Mouse (Mus musculus): Measurements from ENCODE around the gene Srgap3. TPM values are rescaled to one million over a fixed set of nuclear protein-coding genes. Genes with fewer than 3 reads are reported as not detected.
A peak's percentile ranks its signal among the peaks of the same experiment; 100 is the strongest.

Gene Srgap3
- polyA plus RNA-seq, 1 experiment from 2014 or later = 0.50 TPM

DNA sequence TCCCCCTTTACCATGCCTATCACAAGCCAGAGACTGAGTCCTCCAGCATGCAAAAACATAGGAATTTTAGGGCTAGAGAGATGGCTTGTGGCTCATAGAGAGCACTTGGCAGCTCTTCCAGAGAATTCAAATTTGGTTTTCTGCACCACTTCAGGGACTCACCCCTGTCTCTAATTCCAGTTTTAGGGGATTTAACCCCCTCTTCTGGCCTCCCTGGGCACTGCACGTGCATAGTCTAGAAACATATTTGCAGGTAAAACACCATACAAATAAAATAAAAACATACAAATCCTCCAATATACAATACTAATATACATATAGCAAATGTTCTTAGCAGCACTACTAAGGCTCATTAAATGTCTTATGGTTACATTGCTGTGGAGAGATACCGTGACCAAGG is 4.2 kb upstream of the Srgap3 start:
- peak; percentile 15; the same call in 1 of the 2 replicates for TF ChIP-seq CTCF (IDR thresholded peaks at IDR 0.05; ENCODE audit: low read depth)
- no peaks in the 10 kb centered on the region for H3K36me3 ChIP-seq (ENCODE audit: control insufficient read depth, insufficient read depth)
- no peaks in the 10 kb centered on the region; the same call in 1 of the 2 replicates for H3K4me1 ChIP-seq (replicated peaks; ENCODE audit: control insufficient read depth, insufficient read depth, low read length)
- H3K4me3 ChIP-seq (ENCODE audit: low read depth, low read length) = no peak overlapping the region
- no peak overlapping the region for H3K4me2 ChIP-seq (replicated peaks; ENCODE audit: low read depth)
- H3K9ac ChIP-seq (ENCODE audit: low read depth, low read length) = no peak overlapping the region
- 86% methylated on average over 2 of the region's 2 CpGs for WGBS
- ATAC-seq = no peak
- H3K27me3 ChIP-seq (replicated peaks; ENCODE audit: control insufficient read depth, insufficient read depth, low read length) = no peaks in the 10 kb centered on the region
- H3K27ac ChIP-seq (ENCODE audit: low read depth, low read length) = no peak overlapping the region
- H3K9me3 ChIP-seq (ENCODE audit: control insufficient read depth) = no peaks in the 10 kb centered on the region

- WGBS = 23% methylated on average over 8 of the region's 8 CpGs
- TF ChIP-seq CTCF (IDR thresholded peaks at IDR 0.05; ENCODE audit: low read depth) = no peak
- Histone ChIP-seq H3K4me3 (ENCODE audit: low read depth, low read length) (no peak overlapping the region), H3K4me2 (replicated peaks; ENCODE audit: low read depth) (no peak overlapping the region), H3K9ac (ENCODE audit: low read depth, low read length) (no peak overlapping the region), H3K36me3 (ENCODE audit: control insufficient read depth, insufficient read depth) (no peaks in the 10 kb centered on the region), H3K4me1 (replicated peaks; ENCODE audit: control insufficient read depth, insufficient read depth, low read length) (no peaks in the 10 kb centered on the region; the same call in 1 of the 2 replicates), H3K27me3 (replicated peaks; ENCODE audit: control insufficient read depth, insufficient read depth, low read length) (no peaks in the 10 kb centered on the region), H3K27ac (ENCODE audit: low read depth, low read length) (no peak overlapping the region; the same call in 1 of the 2 replicates), H3K9me3 (ENCODE audit: control insufficient read depth) (no peaks in the 10 kb centered on the region)
- no peak for ATAC-seq
Observed at GRCm38 (mm10) chr6:112950205-112951110, 3.4 kb upstream of the Srgap3 start.

GRCm38 (mm10) chr6:112949220-112949619 is 2.2 kb upstream of the Srgap3 start:
- Histone ChIP-seq H3K4me1 (replicated peaks; ENCODE audit: control insufficient read depth, insufficient read depth, low read length) (no peaks in the 10 kb centered on the region; the same call in 1 of the 2 replicates), H3K27ac (ENCODE audit: low read depth, low read length) (no peak overlapping the region), H3K36me3 (ENCODE audit: control insufficient read depth, insufficient read depth) (no peaks in the 10 kb centered on the region), H3K9ac (ENCODE audit: low read depth, low read length) (no peak overlapping the region), H3K4me2 (replicated peaks; ENCODE audit: low read depth) (no peak overlapping the region), H3K9me3 (ENCODE audit: control insufficient read depth) (no peaks in the 10 kb centered on the region), H3K4me3 (ENCODE audit: low read depth, low read length) (no peak overlapping the region), H3K27me3 (replicated peaks; ENCODE audit: control insufficient read depth, insufficient read depth, low read length) (no peaks in the 10 kb centered on the region)
- WGBS = 82% methylated on average over 2 of the region's 2 CpGs
- ATAC-seq = no peak
- TF ChIP-seq CTCF (IDR thresholded peaks at IDR 0.05; ENCODE audit: low read depth) = no peak

DNA sequence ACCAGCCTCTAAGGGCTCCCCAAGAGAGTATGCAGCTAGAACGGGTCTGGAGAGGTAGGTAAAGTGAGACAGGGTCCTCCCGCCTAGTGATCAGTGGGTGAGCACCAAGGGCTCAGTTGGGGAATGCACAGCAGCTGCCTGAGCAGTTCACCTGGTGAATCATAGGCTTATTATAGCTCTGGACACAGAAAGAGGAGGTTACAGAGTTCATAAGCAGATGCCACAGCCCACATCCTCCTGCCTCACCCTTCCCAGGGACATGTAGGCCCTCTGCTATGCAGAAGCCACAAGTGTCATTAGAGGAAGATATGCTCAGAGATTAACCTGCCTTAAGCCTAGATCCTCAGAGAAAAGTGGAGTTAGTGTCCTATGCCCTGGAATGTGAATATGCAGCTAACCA is 1.4 kb upstream of the Srgap3 start:
- Histone ChIP-seq H3K4me1 (replicated peaks; ENCODE audit: control insufficient read depth, insufficient read depth, low read length) (no peaks in the 10 kb centered on the region; the same call in 1 of the 2 replicates), H3K4me2 (replicated peaks; ENCODE audit: low read depth) (no peak overlapping the region), H3K27ac (ENCODE audit: low read depth, low read length) (no peak overlapping the region), H3K9me3 (ENCODE audit: control insufficient read depth) (no peaks in the 10 kb centered on the region), H3K4me3 (ENCODE audit: low read depth, low read length) (no peak overlapping the region), H3K9ac (ENCODE audit: low read depth, low read length) (no peak overlapping the region), H3K36me3 (ENCODE audit: control insufficient read depth, insufficient read depth) (no peaks in the 10 kb centered on the region), H3K27me3 (replicated peaks; ENCODE audit: control insufficient read depth, insufficient read depth, low read length) (no peaks in the 10 kb centered on the region)
- TF ChIP-seq CTCF (IDR thresholded peaks at IDR 0.05; ENCODE audit: low read depth) = no peak
- 77% methylated on average over 2 of the region's 2 CpGs for WGBS
- no peak; the same call in 1 of the 2 replicates for ATAC-seq

DNA sequence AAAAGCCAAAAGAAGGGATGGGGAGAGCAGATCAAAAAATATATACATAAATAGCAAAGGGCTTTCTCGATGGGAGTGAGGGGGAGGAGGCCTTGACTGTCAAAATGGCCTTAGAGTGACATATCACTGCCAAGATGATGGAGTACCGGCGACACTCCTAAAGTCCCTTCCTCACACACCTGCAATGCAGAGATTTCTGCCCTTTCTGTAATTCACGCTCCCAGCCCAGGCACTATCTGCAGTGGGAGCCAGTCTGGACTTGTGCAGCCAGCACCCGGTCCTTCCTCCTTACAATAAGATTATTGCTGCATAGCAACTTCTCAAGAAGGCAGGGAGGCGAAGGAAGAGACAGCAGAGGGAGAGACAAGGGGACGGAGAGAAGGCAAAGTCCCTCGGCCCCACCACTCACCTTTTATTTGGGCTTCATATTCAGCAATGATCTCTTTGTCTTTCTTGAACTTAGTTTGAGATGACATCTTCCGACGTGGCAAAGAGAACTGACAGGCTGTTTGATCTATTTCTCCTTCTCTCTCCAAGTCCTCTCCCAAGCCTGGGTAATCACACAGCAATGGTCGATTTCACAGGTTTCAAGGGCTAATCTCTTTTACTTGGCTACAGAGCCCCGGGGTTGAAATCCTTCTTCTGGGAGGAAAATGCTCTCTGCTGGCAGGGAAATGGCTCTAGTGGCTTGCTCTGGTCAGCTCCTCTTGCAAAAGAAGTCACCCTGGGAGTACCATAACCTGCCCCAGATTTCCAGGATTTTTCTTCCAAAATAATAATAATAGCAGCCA is 850 bp downstream of the Srgap3 start:
- ATAC-seq = no peak
- no peaks in the 10 kb centered on the region for H3K36me3 ChIP-seq (ENCODE audit: control insufficient read depth, insufficient read depth)
- peak overlapping the region; percentile 75 for H3K4me2 ChIP-seq (replicated peaks; ENCODE audit: low read depth)
- H3K4me1 ChIP-seq (replicated peaks; ENCODE audit: control insufficient read depth, insufficient read depth, low read length) = no peaks in the 10 kb centered on the region; the same call in 1 of the 2 replicates
- no peak overlapping the region for H3K27ac ChIP-seq (ENCODE audit: low read depth, low read length)
- no peaks in the 10 kb centered on the region for H3K9me3 ChIP-seq (ENCODE audit: control insufficient read depth)
- peak overlapping the region; percentile 53 for H3K4me3 ChIP-seq (ENCODE audit: low read depth, low read length)
- no peak overlapping the region; the same call in 1 of the 2 replicates for H3K9ac ChIP-seq (ENCODE audit: low read depth, low read length)
- H3K27me3 ChIP-seq (replicated peaks; ENCODE audit: control insufficient read depth, insufficient read depth, low read length) = no peaks in the 10 kb centered on the region
- no peak for TF ChIP-seq CTCF (IDR thresholded peaks at IDR 0.05; ENCODE audit: low read depth)
- WGBS = 13% methylated on average over 12 of the region's 12 CpGs

DNA sequence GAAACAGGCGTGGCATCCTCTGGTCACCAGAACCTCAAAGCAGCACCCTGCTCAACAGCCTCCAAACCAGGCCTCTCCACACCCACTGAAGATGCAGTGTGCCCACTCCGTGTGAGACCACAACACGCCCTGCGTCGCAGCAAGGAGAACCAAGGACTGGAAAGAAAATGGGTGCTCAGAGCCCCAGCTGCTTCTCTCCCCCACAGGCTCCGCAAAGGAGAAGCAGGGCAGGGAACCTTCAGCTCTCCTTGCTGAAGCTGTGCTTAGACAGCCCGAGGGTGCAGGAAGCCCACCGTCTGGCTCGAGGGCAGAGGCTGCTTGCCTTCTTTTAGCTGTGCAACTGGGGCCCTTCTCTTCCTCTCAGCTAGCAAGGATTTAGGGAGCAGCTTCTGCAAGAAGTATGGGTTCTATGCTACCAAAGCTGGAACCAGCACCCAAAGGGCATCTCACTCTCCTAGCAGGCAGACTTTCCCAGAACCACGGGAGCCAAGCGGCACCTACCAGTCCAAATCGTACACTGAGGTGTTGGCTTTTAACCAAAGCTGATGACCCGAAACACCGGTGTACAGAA is 1.8 kb downstream of the Srgap3 start:
- no peak for ATAC-seq
- no peaks in the 10 kb centered on the region for H3K36me3 ChIP-seq (ENCODE audit: control insufficient read depth, insufficient read depth)
- H3K4me1 ChIP-seq (replicated peaks; ENCODE audit: control insufficient read depth, insufficient read depth, low read length) = no peaks in the 10 kb centered on the region; the same call in 1 of the 2 replicates
- H3K9ac ChIP-seq (ENCODE audit: low read depth, low read length) = no peak overlapping the region
- 49% methylated on average over 14 of the region's 14 CpGs for WGBS
- H3K4me3 ChIP-seq (ENCODE audit: low read depth, low read length) = peak overlapping the region; percentile 53
- no peaks in the 10 kb centered on the region for H3K9me3 ChIP-seq (ENCODE audit: control insufficient read depth)
- H3K27ac ChIP-seq (ENCODE audit: low read depth, low read length) = no peak overlapping the region
- peak overlapping the region; percentile 75 for H3K4me2 ChIP-seq (replicated peaks; ENCODE audit: low read depth)
- TF ChIP-seq CTCF (IDR thresholded peaks at IDR 0.05; ENCODE audit: low read depth) = no peak
- no peaks in the 10 kb centered on the region for H3K27me3 ChIP-seq (replicated peaks; ENCODE audit: control insufficient read depth, insufficient read depth, low read length)

Data from intestine, postnatal 0 days (tissue).